Mouse (Mus musculus): Measurements from ENCODE around the gene Slc18b1.

DNA sequence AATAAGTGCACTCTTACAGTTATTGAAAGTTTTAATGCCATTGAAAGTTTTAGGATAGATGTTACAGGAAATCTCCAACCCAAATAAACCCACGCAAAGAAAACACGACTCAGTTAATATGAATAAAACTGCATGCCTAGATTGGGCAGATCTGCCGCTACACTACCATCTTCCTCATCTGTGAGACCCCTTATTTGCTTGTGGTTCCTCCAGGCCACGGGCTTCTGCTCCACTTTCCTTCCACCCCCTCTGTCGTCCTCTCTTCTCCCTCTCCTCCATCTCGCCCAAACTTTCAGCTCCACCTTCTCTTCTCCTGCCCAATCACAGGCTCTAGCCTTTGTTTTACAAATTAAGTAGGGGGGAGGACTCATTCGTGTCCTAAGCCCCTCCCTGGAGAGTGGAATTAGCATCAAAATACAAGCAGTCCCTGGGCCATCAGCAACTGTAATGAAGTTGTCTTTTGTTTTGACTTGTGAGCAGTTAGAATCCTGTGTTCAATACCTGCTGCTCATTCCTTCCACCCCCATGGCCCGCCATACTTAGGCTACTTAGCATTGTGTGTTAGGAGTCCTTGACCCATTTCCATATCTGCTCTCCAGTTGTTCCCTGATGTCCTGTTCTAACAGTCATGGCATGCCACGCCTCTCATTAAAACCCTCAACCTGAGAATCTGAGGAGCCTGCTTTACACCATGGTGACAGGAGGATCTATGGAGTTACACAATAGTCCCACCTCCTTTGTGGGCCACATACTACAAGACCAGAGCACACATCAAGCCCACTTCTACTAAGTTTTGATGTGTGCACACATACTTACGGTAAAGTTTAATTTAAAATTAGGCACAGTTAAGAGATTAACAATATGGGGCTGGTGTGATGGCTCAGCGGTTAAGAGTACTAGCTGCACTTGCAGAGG lies 16.3 kb downstream of the Slc18b1 start:
- TF ChIP-seq CTCF (IDR thresholded peaks at IDR 0.05) (no peak), POLR2A (IDR thresholded peaks at IDR 0.05; ENCODE audit: insufficient read depth, low read depth, low read length) (no peak)
